Mouse (Mus musculus) hindbrain, embryonic 16.5 days (tissue): Measurements from ENCODE around the gene Mmp15. TPM values are rescaled to one million over a fixed set of nuclear protein-coding genes. Genes with fewer than 3 reads are reported as not detected.

Experiments
- ATAC-seq: fragments of 200-750 bp; cut with Nextera tagmentation; 2 replicates; pipeline ENCODE4 v1.8.0; 2017; ENCODE audit warnings: moderate TSS enrichment, moderate library complexity
- H3K27ac ChIP-seq: fragments of 300-500 bp; sonication (generic); 2 replicates; pipeline ENCODE4 v1.5.1; 2014; ENCODE audit warnings: low read depth, mild to moderate bottlenecking, control low read depth, low read length, moderate library complexity
- H3K27me3 ChIP-seq: fragments of 300-500 bp; sonication (generic); replicated peaks from 2 replicates; pipeline ENCODE4 v1.6.1; 2014; ENCODE audit warnings: low read length; ENCODE audit not compliant: control insufficient read depth, insufficient read depth
- H3K36me3 ChIP-seq: fragments of 300-500 bp; sonication (generic); 2 replicates; pipeline ENCODE4 v1.6.1; 2014; ENCODE audit warnings: mild to moderate bottlenecking, low read length, moderate library complexity, mixed read lengths; ENCODE audit not compliant: control insufficient read depth, insufficient read depth
- H3K4me1 ChIP-seq: fragments of 300-500 bp; sonication (generic); 2 replicates; pipeline ENCODE4 v1.6.1; 2014; ENCODE audit warnings: low read depth, low read length; ENCODE audit not compliant: control insufficient read depth, insufficient read depth
- H3K4me2 ChIP-seq: fragments of 300-500 bp; sonication (generic); 2 replicates; pipeline ENCODE4 v1.6.1; 2014; ENCODE audit warnings: mild to moderate bottlenecking, low read length, control low read depth, moderate library complexity
- H3K4me3 ChIP-seq: fragments of 300-500 bp; sonication (generic); 2 replicates; pipeline ENCODE4 v1.5.1; 2014; ENCODE audit warnings: mild to moderate bottlenecking, low read length, control low read depth, moderate library complexity
- H3K9ac ChIP-seq: fragments of 300-500 bp; sonication (generic); 2 replicates; pipeline ENCODE4 v1.6.1; 2014; ENCODE audit warnings: low read depth, mild to moderate bottlenecking, control low read depth, low read length, moderate library complexity
- H3K9me3 ChIP-seq: fragments of 300-500 bp; sonication (generic); 2 replicates; pipeline ENCODE4 v1.6.1; 2014; ENCODE audit warnings: mild to moderate bottlenecking, low read length, moderate library complexity; ENCODE audit not compliant: control insufficient read depth
- WGBS: fragments of 180-500 bp; shearing (Covaris S2); extraction: QIAGEN DNeasy Blood & Tissue Kit; methylation state at CpG from one replicate; pipeline ENCODE4 v1.1.7; 2014; 5-methylcytosine and 5-hydroxymethylcytosine counted together
- polyA plus RNA-seq: library from polyadenylated mRNA; unstranded; fragments of >200 nt; fragmentation: Nextera tagmentation; extraction: Ambion mirVana; gene quantifications from 2 replicates; pipeline ENCODE4 v1.2.1, GENCODE M21; 2015

Gene Mmp15
- polyA plus RNA-seq, 1 experiment from 2014 or later = 15.7 TPM

DNA sequence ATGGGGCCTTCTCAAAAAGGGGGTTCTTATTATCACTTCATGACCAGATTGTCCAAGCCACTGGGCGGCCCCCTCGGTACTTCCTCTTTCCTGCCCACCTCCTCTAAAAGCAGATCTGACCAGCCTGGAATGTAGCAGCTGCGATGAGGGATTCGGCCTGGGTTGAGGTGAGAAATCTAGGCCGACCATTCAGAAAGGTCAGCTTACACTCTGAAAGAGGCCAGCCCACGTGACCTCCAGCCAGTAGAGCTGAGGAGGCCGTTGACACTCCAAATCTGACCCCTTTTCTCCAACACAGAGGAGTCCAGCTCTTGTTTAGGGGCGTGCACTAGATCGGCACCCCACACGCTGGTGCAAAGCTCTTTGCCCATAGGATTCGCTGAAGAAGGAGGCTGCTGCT is 44.7 kb downstream of the Mmp15 start:
- Histone ChIP-seq H3K4me2 (no peak overlapping the region), H3K9me3 (no peaks in the 10 kb centered on the region), H3K36me3 (no peaks in the 10 kb centered on the region), H3K27ac (no peak overlapping the region), H3K27me3 (no peaks in the 10 kb centered on the region), H3K9ac (no peak overlapping the region), H3K4me1 (no peaks in the 10 kb centered on the region), H3K4me3 (no peak overlapping the region)
- ATAC-seq = no peak
- WGBS = 65% methylated on average over 11 of the region's 11 CpGs

- Histone ChIP-seq H3K4me1 (no peaks in the 10 kb centered on the region), H3K9me3 (no peaks in the 10 kb centered on the region), H3K27ac (no peak overlapping the region), H3K27me3 (no peaks in the 10 kb centered on the region), H3K9ac (no peak overlapping the region), H3K4me3 (no peak overlapping the region), H3K4me2 (no peak overlapping the region), H3K36me3 (no peaks in the 10 kb centered on the region)
- ATAC-seq = 0 out of 2 replicates have a peak, but pooled peaks have one; percentile 46
- 49% methylated on average over 5 of the region's 5 CpGs for WGBS
Measured at GRCm38 (mm10) chr8:95397201-95397600, 45.1 kb downstream of the Mmp15 start.

DNA sequence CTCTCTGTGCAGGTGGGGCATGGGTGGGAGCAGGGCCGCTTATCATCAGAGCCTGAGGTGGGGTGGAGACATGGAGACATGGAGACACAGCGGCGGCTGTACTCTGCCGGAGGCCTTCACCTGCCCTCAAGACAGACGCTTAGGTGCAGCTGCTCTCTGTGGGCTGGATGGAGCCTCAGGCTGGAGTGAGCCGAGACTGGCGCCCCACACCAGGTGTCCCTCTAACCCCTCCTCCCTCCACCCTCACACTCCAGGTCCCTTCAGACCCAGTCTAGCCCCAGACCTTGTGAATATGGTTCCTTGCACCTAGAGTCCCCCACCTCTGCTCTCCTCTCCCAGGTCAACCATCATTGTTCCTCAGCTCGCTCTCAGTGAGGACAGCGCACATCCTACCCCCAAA is 47.1 kb downstream of the Mmp15 start:
- Histone ChIP-seq H3K4me1 (no peaks in the 10 kb centered on the region), H3K9me3 (no peaks in the 10 kb centered on the region), H3K27ac (no peak overlapping the region), H3K4me3 (no peak overlapping the region), H3K9ac (no peak overlapping the region), H3K4me2 (no peak overlapping the region), H3K27me3 (no peaks in the 10 kb centered on the region), H3K36me3 (no peaks in the 10 kb centered on the region)
- ATAC-seq = no peak
- 62% methylated on average over 9 of the region's 9 CpGs for WGBS

- Histone ChIP-seq H3K9me3 (no peaks in the 10 kb centered on the region), H3K27me3 (no peaks in the 10 kb centered on the region)
Measured at GRCm38 (mm10) chr8:95401091-95401490, 49.0 kb downstream of the Mmp15 start.

DNA sequence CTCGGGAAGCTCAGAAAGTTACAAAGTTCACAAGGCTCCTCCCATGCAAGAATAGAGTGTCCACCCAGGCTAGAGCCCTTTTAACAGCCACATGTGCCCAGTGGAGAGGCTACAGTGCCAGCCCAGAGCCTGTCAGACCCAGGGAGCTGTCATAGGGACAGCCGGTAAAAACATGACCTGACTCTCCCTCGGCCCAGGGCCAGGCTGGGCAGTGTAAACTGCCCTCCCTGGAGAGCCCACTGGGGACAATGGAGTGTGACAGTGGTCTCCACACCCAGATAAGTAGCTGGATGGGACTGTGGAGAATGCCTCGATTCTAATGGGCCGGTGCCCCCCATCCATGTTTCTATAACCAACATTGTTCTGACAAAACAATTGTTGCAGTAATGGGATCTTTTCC is 57.5 kb downstream of the Mmp15 start:
- WGBS = 87% methylated on average over 5 of the region's 5 CpGs
- H3K4me2 ChIP-seq = no peak overlapping the region
- ATAC-seq = no peak
- no peaks in the 10 kb centered on the region for H3K36me3 ChIP-seq
- no peaks in the 10 kb centered on the region for H3K9me3 ChIP-seq
- H3K27ac ChIP-seq = no peak overlapping the region
- no peaks in the 10 kb centered on the region for H3K27me3 ChIP-seq
- no peaks in the 10 kb centered on the region; the same call in 1 of the 2 replicates for H3K4me1 ChIP-seq
- no peak overlapping the region for H3K4me3 ChIP-seq
- H3K9ac ChIP-seq = no peak overlapping the region

More at GRCm38 (mm10) chr8:95401091-95401490, 49.0 kb downstream of the Mmp15 start:
- ATAC-seq = no peak
- H3K4me1 ChIP-seq = no peaks in the 10 kb centered on the region
- H3K9ac ChIP-seq = no peak overlapping the region
- H3K4me2 ChIP-seq = no peak overlapping the region
- H3K4me3 ChIP-seq = no peak overlapping the region
- H3K36me3 ChIP-seq = no peaks in the 10 kb centered on the region
- H3K27ac ChIP-seq = no peak overlapping the region
- 67% methylated on average over 7 of the region's 7 CpGs for WGBS

GRCm38 (mm10) chr8:95411309-95411972 is 59.4 kb downstream of the Mmp15 start:
- Histone ChIP-seq H3K4me2 (no peak overlapping the region), H3K4me3 (no peak overlapping the region), H3K9ac (no peak overlapping the region), H3K4me1 (no peaks in the 10 kb centered on the region; the same call in 1 of the 2 replicates), H3K36me3 (no peaks in the 10 kb centered on the region), H3K9me3 (no peaks in the 10 kb centered on the region), H3K27me3 (no peaks in the 10 kb centered on the region), H3K27ac (no peak overlapping the region)
- ATAC-seq = peak; percentile 45
- 47% methylated on average over 10 of the region's 10 CpGs for WGBS

GRCm38 (mm10) chr8:95422193-95422810 is 70.2 kb downstream of the Mmp15 start:
- no peak for ATAC-seq
- WGBS = 89% methylated on average over 14 of the region's 14 CpGs
- H3K4me3 ChIP-seq = no peak overlapping the region
- H3K36me3 ChIP-seq = peaks cover 31% of the 10 kb centered on the region
- no peak overlapping the region for H3K9ac ChIP-seq
- no peaks in the 10 kb centered on the region for H3K9me3 ChIP-seq
- peaks cover 12% of the 10 kb centered on the region for H3K4me1 ChIP-seq
- no peak overlapping the region for H3K4me2 ChIP-seq
- H3K27me3 ChIP-seq = no peaks in the 10 kb centered on the region
- H3K27ac ChIP-seq = no peak overlapping the region

Other genes starting within 250 kb of the Mmp15 start
- 24.0 and 27.7 TPM in 2 replicates for gene Kifc3, start 149.5 kb upstream of the Mmp15 start, polyA plus RNA-seq
- gene Cngb1, start 45.7 kb upstream of the Mmp15 start, polyA plus RNA-seq = 0.25 and 0.69 TPM in 2 replicates
- 3.5 and 6.6 TPM in 2 replicates for gene Tepp, start 41.7 kb upstream of the Mmp15 start, polyA plus RNA-seq
- 12.1 and 15.8 TPM in 2 replicates for gene Zfp319, start 20.3 kb upstream of the Mmp15 start, polyA plus RNA-seq
- 35.7 and 39.8 TPM in 2 replicates for gene Usb1, start 20.0 kb upstream of the Mmp15 start, polyA plus RNA-seq
- 121 and 124 TPM in 2 replicates for gene Cfap20, start 82.6 kb downstream of the Mmp15 start, polyA plus RNA-seq
- 6.2 and 7.5 TPM in 2 replicates for gene Csnk2a2, start 137.8 kb downstream of the Mmp15 start, polyA plus RNA-seq
- gene Ccdc113, start 181.8 kb downstream of the Mmp15 start, polyA plus RNA-seq = 2.4 and 3.4 TPM in 2 replicates
- gene Prss54, start 224.1 kb downstream of the Mmp15 start, polyA plus RNA-seq = not detected in 2 replicates